Mouse (Mus musculus): ENCODE results near the gene Ramp1.

Ramp1 gene

DNA sequence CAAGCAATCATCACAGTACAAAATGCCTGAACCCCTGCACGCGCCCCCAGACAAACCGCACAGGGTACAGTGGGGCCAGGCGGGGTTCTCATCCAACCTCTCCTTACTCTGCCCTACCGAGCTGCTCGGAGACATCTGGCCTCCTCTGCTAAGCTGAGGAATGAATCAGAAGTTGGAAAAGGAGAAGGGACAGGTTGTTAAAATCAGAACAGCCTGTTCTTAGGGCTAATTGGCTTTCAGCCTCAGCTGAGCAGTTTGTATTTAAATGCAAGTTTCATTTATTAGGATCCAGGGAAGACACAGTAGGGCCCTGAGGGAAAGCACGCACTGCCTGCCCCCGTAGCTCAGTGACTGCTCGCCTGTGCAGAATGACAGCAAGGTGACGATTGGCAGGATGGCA, 20.2 kb downstream of the Ramp1 start:
- DNase-seq (ENCODE audit: low read depth), result no peak

DNA sequence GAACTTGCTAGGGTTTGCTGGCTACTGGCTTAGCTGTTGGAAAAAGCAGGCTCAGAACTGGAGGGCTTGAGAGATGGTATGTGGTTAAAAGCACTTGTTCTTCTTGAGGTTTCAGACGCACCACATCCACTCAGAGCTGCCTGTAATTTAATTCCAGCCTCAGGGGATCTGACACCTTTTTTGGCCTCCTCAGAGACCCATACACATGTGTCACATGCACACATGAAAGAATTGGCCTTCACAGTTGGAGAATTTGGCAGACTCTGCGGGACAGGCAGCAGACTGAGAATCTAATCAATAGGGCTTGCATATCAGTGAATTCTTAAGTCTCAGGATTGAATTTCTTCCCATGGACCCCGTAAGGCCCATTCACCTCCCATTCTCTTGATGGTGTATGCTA, 21.5 kb downstream of the Ramp1 start:
- no peak for DNase-seq (ENCODE audit: low read depth)

GRCm38 (mm10) chr1:91204221-91204765, 24.7 kb downstream of the Ramp1 start:
- no peak for DNase-seq (ENCODE audit: low read depth)

DNA sequence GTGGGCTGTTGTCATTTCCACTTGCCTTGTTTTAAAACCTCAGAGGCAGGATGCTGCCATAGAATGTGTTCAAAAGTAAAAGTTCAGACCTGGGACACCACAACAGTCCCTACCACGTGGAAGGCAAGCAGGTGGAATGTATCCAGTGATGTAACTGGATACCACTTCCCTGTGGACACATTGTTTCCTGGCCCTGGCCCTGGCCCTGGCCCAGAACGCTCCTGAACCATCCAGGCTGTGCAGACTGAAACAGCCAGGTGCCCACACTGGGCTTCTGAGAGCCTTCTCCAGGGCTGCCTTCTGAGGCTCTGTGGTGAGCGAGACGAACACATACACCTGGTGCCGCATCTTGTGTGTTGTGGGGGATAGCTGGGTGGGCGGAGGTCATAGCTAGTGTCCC, 26.0 kb downstream of the Ramp1 start:
- DNase-seq (ENCODE audit: low read depth), result no peak

- no peak for DNase-seq (ENCODE audit: low read depth)
Observed at GRCm38 (mm10) chr1:91206336-91206735, 26.7 kb downstream of the Ramp1 start.

DNA sequence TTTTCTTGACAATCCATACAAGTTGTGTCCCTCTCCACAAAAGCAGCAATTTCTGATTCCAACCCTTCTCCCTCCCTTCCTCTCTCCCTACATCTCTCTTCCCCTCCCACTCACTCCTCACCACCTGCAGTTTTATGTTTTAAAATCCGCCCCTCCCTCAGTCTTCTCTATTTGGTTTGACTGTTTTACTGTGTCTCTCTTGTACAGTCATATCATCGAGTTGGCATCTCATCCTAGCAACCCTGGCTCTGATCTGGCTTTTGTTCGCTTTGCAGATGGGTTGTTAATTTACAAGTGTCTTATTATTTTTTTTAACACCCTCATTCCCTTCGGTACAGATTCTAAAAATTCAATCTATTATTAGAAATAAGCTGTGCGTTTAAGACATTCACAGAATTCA, 27.3 kb downstream of the Ramp1 start:
- no peak for DNase-seq (ENCODE audit: low read depth)

- no peak for DNase-seq (ENCODE audit: low read depth)
Observed at GRCm38 (mm10) chr1:91207334-91208074, 27.9 kb downstream of the Ramp1 start.

DNA sequence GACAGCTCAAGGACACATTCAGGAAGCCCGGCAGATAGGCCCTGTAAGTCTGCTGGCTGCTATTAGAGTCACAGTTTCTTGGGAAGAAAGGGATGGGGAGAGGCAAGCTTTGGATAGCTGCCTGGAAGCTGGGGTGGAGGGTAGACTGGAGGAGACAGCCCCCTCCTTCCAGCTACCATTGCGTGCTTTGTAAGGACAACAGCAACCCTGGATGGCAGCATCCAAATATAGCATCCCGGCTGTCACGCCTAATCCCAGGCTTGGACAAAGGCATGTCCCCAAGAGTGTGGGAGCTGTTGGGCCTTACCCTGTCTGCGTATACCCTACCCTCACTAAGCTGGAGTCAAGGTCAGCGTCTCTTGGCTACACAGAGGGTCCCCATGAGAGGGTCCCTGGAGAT, 29.7 kb downstream of the Ramp1 start:
- no peak for DNase-seq (ENCODE audit: low read depth)

- DNase-seq (ENCODE audit: low read depth), result no peak
Observed at GRCm38 (mm10) chr1:91209785-91210184, 30.2 kb downstream of the Ramp1 start.

GRCm38 (mm10) chr1:91211099-91211498, 31.5 kb downstream of the Ramp1 start:
- DNase-seq (ENCODE audit: low read depth), result peak; percentile 83

DNA sequence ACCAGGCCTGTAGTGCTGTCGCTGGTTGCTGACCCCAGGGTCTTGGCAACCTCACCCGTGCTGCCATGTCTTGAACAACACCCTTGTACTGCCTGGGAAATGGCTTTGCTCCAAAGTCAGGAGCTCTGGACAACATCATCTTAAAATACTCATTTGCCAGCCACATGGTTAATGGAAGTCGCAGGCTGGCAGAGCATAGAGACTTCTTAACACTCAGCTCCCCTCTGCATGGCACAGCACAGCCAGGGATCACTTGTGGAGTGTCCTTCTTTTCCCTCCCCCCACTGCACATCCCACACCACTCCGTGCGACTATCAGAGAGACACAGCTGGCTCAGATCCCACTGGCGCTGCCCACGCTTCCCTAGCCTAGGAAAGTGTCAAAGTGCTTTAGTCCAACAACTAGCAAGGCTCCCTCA, 32.0 kb downstream of the Ramp1 start:
- no peak for DNase-seq (ENCODE audit: low read depth)

- DNase-seq (ENCODE audit: low read depth), result no peak
Observed at GRCm38 (mm10) chr1:91215264-91215663, 35.6 kb downstream of the Ramp1 start.

DNA sequence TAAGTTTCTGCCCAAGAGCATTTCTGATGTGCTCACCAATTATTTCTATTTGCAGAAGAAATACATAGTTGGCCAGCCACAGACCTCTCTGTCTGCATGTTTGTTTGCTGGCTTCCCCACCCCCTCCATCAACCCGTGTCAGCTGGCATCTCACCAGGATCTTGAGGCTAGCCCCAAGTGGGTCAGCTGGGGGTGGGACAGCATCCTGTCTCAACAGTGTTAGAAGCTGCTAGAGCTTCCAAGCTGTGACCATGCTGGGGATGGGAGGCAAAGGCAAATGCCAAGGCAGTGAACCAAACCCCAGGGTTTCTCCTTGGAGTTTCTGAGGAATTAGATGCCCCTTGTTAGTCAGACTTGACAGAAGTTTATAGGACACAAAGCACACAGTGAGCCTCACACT, 36.4 kb downstream of the Ramp1 start:
- no peak for DNase-seq (ENCODE audit: low read depth)

GRCm38 (mm10) chr1:91216504-91217267, 37.1 kb downstream of the Ramp1 start:
- no peak for DNase-seq (ENCODE audit: low read depth)

DNA sequence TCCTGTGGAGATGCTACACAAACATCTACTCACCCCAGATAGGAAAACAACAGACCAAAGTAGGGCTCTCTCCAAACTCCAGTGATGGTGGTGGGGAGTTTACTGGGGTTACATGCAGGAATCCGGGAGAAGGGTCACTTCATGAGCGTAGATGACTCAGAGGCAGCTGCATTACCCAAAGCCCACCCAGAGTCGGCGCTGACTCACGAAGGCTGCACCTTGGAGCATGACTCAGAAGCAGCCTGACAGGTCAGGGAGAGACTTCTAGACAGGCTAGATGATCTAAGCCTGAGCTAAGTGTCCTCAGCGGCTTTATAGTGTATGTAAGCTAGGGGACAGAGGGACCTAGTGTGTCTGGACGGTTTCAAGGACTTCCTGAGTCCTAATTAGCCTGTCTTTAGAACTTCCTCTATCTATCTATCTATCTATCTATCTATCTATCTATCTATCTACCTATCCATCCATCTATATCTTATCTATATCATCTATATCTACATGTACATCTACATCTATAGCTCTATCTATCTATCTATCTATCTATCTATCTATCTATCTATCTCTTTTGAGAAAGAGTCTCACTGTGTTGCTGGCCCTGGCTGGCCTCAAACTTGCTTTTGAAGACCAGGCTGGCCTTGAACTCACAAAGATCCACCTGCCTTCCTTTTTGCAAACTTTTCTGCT, 40.2 kb downstream of the Ramp1 start:
- no peak for DNase-seq (ENCODE audit: low read depth)

- DNase-seq (ENCODE audit: low read depth), result peak; percentile 32
Observed at GRCm38 (mm10) chr1:91220322-91220672, 40.7 kb downstream of the Ramp1 start.

- no peak for DNase-seq (ENCODE audit: low read depth)
Observed at GRCm38 (mm10) chr1:91226562-91226961, 46.9 kb downstream of the Ramp1 start.

DNA sequence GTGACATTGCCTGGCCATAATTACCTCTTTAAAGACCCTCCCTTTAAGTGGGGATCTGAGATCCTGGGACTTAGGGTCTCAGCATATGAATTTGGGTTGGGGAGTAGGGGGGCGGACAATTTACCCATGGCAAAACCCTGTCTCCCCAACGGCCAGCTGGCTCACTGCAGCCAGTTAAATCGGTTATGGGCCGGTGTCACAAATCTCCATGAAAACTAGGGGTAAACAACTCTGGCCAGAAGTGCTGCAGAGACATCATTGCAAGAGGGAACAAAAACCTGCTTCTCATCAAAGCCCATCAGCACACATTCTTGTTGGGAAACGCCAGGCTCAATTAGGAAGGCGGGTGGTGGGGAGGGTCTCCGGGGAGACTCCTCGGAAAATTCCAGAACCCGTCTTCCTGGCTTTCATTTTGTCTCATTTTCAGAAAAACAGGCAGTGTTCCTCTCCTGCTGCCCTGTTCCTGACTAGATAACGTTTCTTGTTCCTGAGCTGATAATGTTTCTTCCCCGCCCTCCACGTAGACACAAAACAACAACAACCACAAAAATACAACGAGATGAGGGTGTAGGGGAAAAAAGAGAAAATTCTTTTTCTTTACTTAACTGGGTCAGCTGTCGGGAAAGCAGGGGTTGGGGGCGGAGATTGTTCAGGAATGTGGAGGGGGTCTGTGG, 47.9 kb downstream of the Ramp1 start:
- no peak for DNase-seq (ENCODE audit: low read depth)

DNA sequence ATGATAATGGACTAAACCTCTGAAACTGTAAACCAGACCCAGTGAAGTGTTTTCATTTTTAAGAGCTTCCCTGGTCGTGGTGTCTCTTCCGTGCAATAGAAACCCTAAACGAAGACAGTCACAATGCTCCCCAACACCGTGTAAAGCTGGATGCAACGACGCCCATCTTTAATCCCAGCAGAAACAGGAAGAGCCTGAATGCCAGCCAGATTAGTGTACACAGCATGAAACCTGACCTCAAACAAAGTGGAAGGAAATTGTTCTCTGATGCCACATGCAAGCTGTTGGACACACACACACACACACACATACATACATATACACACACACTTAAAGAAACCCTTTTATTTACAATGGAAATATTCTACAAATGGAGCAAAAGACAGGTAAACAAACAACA, 51.5 kb downstream of the Ramp1 start:
- DNase-seq (ENCODE audit: low read depth), result no peak

DNA sequence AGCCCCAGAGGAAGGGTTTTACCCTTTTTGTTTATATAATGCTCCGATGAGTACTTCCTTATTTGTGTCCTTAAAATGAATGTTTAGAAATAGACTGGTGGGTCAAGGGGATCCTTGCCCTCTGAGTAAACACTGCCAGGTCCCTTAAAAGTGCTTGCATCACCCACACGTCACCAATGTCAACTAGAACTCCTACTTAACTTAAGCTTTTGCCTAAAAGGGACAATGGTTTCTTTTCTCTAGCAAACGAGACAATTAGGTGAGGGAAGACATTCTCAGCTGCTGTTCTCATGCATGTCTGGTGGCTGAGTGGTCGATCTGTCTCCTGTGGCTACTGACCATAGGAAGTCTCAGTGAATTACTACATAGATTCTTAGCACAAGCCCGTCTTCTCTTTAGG, 52.3 kb downstream of the Ramp1 start:
- no peak for DNase-seq (ENCODE audit: low read depth)

GRCm38 (mm10) chr1:91235395-91235794, 55.8 kb downstream of the Ramp1 start:
- no peak for DNase-seq (ENCODE audit: low read depth)

- DNase-seq (ENCODE audit: low read depth), result no peak
Observed at GRCm38 (mm10) chr1:91237676-91238075, 58.1 kb downstream of the Ramp1 start.
